Mouse (Mus musculus): ENCODE measurements at regions not wholly inside any gene's neighbourhood (a gene's known extent, or its start where the extent isn't known, plus 50 kb on each side); places are given as distances from the start of the nearest gene placed in this dataset.

DNA sequence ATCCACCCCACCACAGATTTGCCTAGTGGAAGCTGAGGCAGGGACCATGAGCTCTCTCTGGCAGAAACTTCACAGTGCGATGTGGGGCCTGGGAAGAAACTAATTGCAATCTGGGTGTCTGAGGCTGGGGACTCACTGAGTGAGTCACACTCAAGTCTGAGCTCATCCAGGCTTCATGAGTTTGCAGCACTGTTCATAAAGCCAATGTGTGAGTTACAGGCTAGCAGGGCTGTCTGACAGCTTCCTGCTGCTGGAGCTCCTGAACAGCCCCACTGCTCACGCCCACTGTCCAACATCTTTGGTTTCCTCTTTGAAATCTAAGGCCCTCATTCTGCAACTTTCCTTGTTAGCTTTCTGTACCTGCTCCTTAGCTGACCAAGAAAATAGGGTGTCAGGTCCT lies 216.5 kb upstream of the Tenm4 start:
- TF ChIP-seq REST (IDR thresholded peaks at IDR 0.05; ENCODE audit: insufficient read depth, insufficient read length) = no peak
- no peak for TF ChIP-seq POLR2A (IDR thresholded peaks at IDR 0.05; ENCODE audit: insufficient read length, low read depth)
- TF ChIP-seq POLR2AphosphoS2 (IDR thresholded peaks at IDR 0.05; ENCODE audit: insufficient read length, low read depth) = no peak
- no peak for TF ChIP-seq MAX (IDR thresholded peaks at IDR 0.05; ENCODE audit: low read depth)
- no peak for TF ChIP-seq SRF (IDR thresholded peaks at IDR 0.05; ENCODE audit: control insufficient read depth, insufficient read length, low read depth)
- no peak for TF ChIP-seq USF1 (IDR thresholded peaks at IDR 0.05; ENCODE audit: low read depth)
- no peak for TF ChIP-seq MYOG (IDR thresholded peaks at IDR 0.05; ENCODE audit: control insufficient read depth in 1 of 3, insufficient read depth in 1 of 3, insufficient read length in 2 of 3, low read depth in 2 of 3)
- no peak for TF ChIP-seq TCF12 (IDR thresholded peaks at IDR 0.05; ENCODE audit: insufficient read depth, poor library complexity, severe bottlenecking)
- no peak for TF ChIP-seq E2F4 (IDR thresholded peaks at IDR 0.05; ENCODE audit: insufficient read depth)
- TF ChIP-seq MYOD1 (IDR thresholded peaks at IDR 0.05; ENCODE audit: control insufficient read depth in 1 of 3, insufficient read length in 2 of 3, low read depth in 2 of 3) = no peak
